Mouse (Mus musculus): ENCODE results near the gene Nfic. TPM values are rescaled to one million over a fixed set of nuclear protein-coding genes. Genes with fewer than 3 reads are reported as not detected.

Gene Nfic
- polyA plus RNA-seq, 1 experiment, result 6.1 TPM

GRCm38 (mm10) chr10:81410350-81410749 is 45.1 kb downstream of the Nfic start:
- Histone ChIP-seq H3K27ac (ENCODE audit: insufficient read depth, low read length) (0 out of 2 replicates have a peak overlapping the region, but pooled peaks have one; percentile 24), H3K9ac (ENCODE audit: low read depth, poor library complexity, severe bottlenecking) (no peak overlapping the region), H3K4me1 (ENCODE audit: control insufficient read depth, insufficient read depth, low read length) (peaks cover 33% of the 10 kb centered on the region), H3K9me3 (replicated peaks; ENCODE audit: control insufficient read depth, insufficient read depth, low read length, poor library complexity, severe bottlenecking) (no peaks in the 10 kb centered on the region), H3K4me3 (ENCODE audit: low read depth, low read length) (no peak overlapping the region), H3K36me3 (ENCODE audit: control insufficient read depth, insufficient read depth, low read length, poor library complexity, severe bottlenecking) (no peaks in the 10 kb centered on the region), H3K27me3 (ENCODE audit: control insufficient read depth, insufficient read depth, low read length, poor library complexity, severe bottlenecking) (no peaks in the 10 kb centered on the region)
- TF ChIP-seq EP300 (IDR thresholded peaks at IDR 0.05; ENCODE audit: insufficient read depth, low read depth, low read length) (no peak), CTCF (IDR thresholded peaks at IDR 0.05; ENCODE audit: low read depth, low read length) (no peak), POLR2A (IDR thresholded peaks at IDR 0.05; ENCODE audit: insufficient read depth, low read length) (no peak)

GRCm38 (mm10) chr10:81409330-81409729 is 46.1 kb downstream of the Nfic start:
- Histone ChIP-seq H3K9me3 (replicated peaks; ENCODE audit: control insufficient read depth, insufficient read depth, low read length, poor library complexity, severe bottlenecking) (no peaks in the 10 kb centered on the region), H3K27me3 (ENCODE audit: control insufficient read depth, insufficient read depth, low read length, poor library complexity, severe bottlenecking) (no peaks in the 10 kb centered on the region), H3K9ac (ENCODE audit: low read depth, poor library complexity, severe bottlenecking) (no peak overlapping the region), H3K4me3 (ENCODE audit: low read depth, low read length) (peak overlapping the region; percentile 42), H3K36me3 (ENCODE audit: control insufficient read depth, insufficient read depth, low read length, poor library complexity, severe bottlenecking) (no peaks in the 10 kb centered on the region), H3K4me1 (ENCODE audit: control insufficient read depth, insufficient read depth, low read length) (peaks cover 28% of the 10 kb centered on the region), H3K27ac (ENCODE audit: insufficient read depth, low read length) (peak overlapping the region; percentile 46)
- no peak for TF ChIP-seq CTCF (IDR thresholded peaks at IDR 0.05; ENCODE audit: low read depth, low read length)

- H3K4me1 ChIP-seq (ENCODE audit: control insufficient read depth, insufficient read depth, low read length), result peaks cover 28% of the 10 kb centered on the region
- 0 out of 2 replicates have a peak overlapping the region, but pooled peaks have one; percentile 21 for H3K27ac ChIP-seq (ENCODE audit: insufficient read depth, low read length)
- H3K27me3 ChIP-seq (ENCODE audit: control insufficient read depth, insufficient read depth, low read length, poor library complexity, severe bottlenecking), result no peaks in the 10 kb centered on the region
- no peak overlapping the region for H3K9ac ChIP-seq (ENCODE audit: low read depth, poor library complexity, severe bottlenecking)
- no peak for TF ChIP-seq POLR2A (IDR thresholded peaks at IDR 0.05; ENCODE audit: insufficient read depth, low read length)
- no peak for TF ChIP-seq EP300 (IDR thresholded peaks at IDR 0.05; ENCODE audit: insufficient read depth, low read depth, low read length)
- no peak for TF ChIP-seq CTCF (IDR thresholded peaks at IDR 0.05; ENCODE audit: low read depth, low read length)
- H3K9me3 ChIP-seq (replicated peaks; ENCODE audit: control insufficient read depth, insufficient read depth, low read length, poor library complexity, severe bottlenecking), result no peaks in the 10 kb centered on the region
- no peaks in the 10 kb centered on the region for H3K36me3 ChIP-seq (ENCODE audit: control insufficient read depth, insufficient read depth, low read length, poor library complexity, severe bottlenecking)
- H3K4me3 ChIP-seq (ENCODE audit: low read depth, low read length), result 0 out of 2 replicates have a peak overlapping the region, but pooled peaks have one; percentile 18
Observed at GRCm38 (mm10) chr10:81408871-81409291, 46.6 kb downstream of the Nfic start.

GRCm38 (mm10) chr10:81408424-81408729 is 47.1 kb downstream of the Nfic start:
- H3K27me3 ChIP-seq (ENCODE audit: control insufficient read depth, insufficient read depth, low read length, poor library complexity, severe bottlenecking), result no peaks in the 10 kb centered on the region
- H3K9me3 ChIP-seq (replicated peaks; ENCODE audit: control insufficient read depth, insufficient read depth, low read length, poor library complexity, severe bottlenecking), result no peaks in the 10 kb centered on the region
- peaks cover 25% of the 10 kb centered on the region for H3K4me1 ChIP-seq (ENCODE audit: control insufficient read depth, insufficient read depth, low read length)
- H3K9ac ChIP-seq (ENCODE audit: low read depth, poor library complexity, severe bottlenecking), result no peak overlapping the region
- no peak overlapping the region for H3K27ac ChIP-seq (ENCODE audit: insufficient read depth, low read length)
- H3K36me3 ChIP-seq (ENCODE audit: control insufficient read depth, insufficient read depth, low read length, poor library complexity, severe bottlenecking), result no peaks in the 10 kb centered on the region
- TF ChIP-seq EP300 (IDR thresholded peaks at IDR 0.05; ENCODE audit: insufficient read depth, low read depth, low read length) (no peak), POLR2A (IDR thresholded peaks at IDR 0.05; ENCODE audit: insufficient read depth, low read length) (no peak), CTCF (IDR thresholded peaks at IDR 0.05; ENCODE audit: low read depth, low read length) (no peak)
- 0 out of 2 replicates have a peak overlapping the region, but pooled peaks have one; percentile 18 for H3K4me3 ChIP-seq (ENCODE audit: low read depth, low read length)

GRCm38 (mm10) chr10:81407539-81408423 is 47.7 kb downstream of the Nfic start:
- H3K27me3 ChIP-seq (ENCODE audit: control insufficient read depth, insufficient read depth, low read length, poor library complexity, severe bottlenecking), result no peaks in the 10 kb centered on the region
- no peak overlapping the region for H3K27ac ChIP-seq (ENCODE audit: insufficient read depth, low read length)

More at GRCm38 (mm10) chr10:81407539-81408423, 47.7 kb downstream of the Nfic start:
- TF ChIP-seq EP300 (IDR thresholded peaks at IDR 0.05; ENCODE audit: insufficient read depth, low read depth, low read length), result no peak
- no peak for TF ChIP-seq POLR2A (IDR thresholded peaks at IDR 0.05; ENCODE audit: insufficient read depth, low read length)
- no peak for TF ChIP-seq CTCF (IDR thresholded peaks at IDR 0.05; ENCODE audit: low read depth, low read length)
- Histone ChIP-seq H3K4me1 (ENCODE audit: control insufficient read depth, insufficient read depth, low read length) (peaks cover 24% of the 10 kb centered on the region), H3K36me3 (ENCODE audit: control insufficient read depth, insufficient read depth, low read length, poor library complexity, severe bottlenecking) (no peaks in the 10 kb centered on the region), H3K9me3 (replicated peaks; ENCODE audit: control insufficient read depth, insufficient read depth, low read length, poor library complexity, severe bottlenecking) (no peaks in the 10 kb centered on the region), H3K9ac (ENCODE audit: low read depth, poor library complexity, severe bottlenecking) (no peak overlapping the region), H3K4me3 (ENCODE audit: low read depth, low read length) (peak overlapping the region; percentile 36)

Measured in ES-Bruce4 (cell line).